Mouse (Mus musculus): ENCODE data around the gene Kif26b. TPM values are rescaled to one million over a fixed set of nuclear protein-coding genes. Genes with fewer than 3 reads are reported as not detected.

Kif26b gene
- polyA plus RNA-seq, 1 experiment, result 0.16 TPM

DNA sequence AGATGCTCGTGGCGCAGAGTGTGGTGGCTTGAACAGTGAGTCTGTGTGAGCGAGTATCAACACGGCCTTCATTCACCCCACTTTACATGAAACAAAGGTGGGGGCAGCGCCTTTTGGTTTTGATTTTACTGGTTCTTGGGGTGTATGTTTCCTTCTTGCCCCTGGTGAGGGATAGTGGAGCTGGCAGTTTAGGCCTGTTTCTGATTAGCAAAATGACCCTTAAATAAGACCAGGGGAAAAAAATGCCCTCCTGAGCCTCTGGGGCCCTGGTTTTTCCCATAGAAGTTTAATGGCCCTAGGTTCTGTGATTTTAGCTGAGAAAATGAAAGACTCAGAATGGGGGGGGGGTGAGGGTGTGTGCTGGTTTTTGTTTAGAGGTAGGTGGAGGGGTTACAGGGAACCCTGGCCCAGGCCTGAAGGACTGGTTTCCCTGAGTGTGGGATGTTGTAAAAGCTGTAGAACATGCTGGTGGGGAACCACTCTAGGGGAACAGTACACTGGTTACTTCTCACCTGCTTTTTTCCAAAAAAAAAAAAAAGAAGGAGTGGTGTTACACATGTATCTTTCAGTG, 21.6 kb downstream of the Kif26b start:
- H3K27ac ChIP-seq (ENCODE audit: control insufficient read depth, insufficient read depth, low read length), result no peak overlapping the region
- no peaks in the 10 kb centered on the region for H3K36me3 ChIP-seq (ENCODE audit: control insufficient read depth, insufficient read depth, low read length)
- no peak overlapping the region for H3K4me3 ChIP-seq (ENCODE audit: control insufficient read depth, insufficient read depth, low read length)
- DNase-seq, result no peak
- WGBS, result 96% methylated on average over 5 of the region's 5 CpGs
- no peak for TF ChIP-seq CTCF (IDR thresholded peaks at IDR 0.05; ENCODE audit: borderline replicate concordance, control insufficient read depth, extremely low read depth, insufficient read depth, low read length, poor library complexity)
- TF ChIP-seq POLR2A (IDR thresholded peaks at IDR 0.05; ENCODE audit: control insufficient read depth, extremely low read depth, insufficient read depth, low read length, poor library complexity), result no peak
- H3K4me1 ChIP-seq (replicated peaks; ENCODE audit: control insufficient read depth, insufficient read depth, low read length), result no peaks in the 10 kb centered on the region
- no peaks in the 10 kb centered on the region for H3K27me3 ChIP-seq (ENCODE audit: control insufficient read depth, insufficient read depth, low read length)

GRCm38 (mm10) chr1:178552278-178552897, 23.5 kb downstream of the Kif26b start:
- Histone ChIP-seq H3K4me3 (ENCODE audit: control insufficient read depth, insufficient read depth, low read length) (no peak overlapping the region), H3K36me3 (ENCODE audit: control insufficient read depth, insufficient read depth, low read length) (no peaks in the 10 kb centered on the region), H3K4me1 (replicated peaks; ENCODE audit: control insufficient read depth, insufficient read depth, low read length) (no peaks in the 10 kb centered on the region), H3K27ac (ENCODE audit: control insufficient read depth, insufficient read depth, low read length) (no peak overlapping the region), H3K27me3 (ENCODE audit: control insufficient read depth, insufficient read depth, low read length) (no peaks in the 10 kb centered on the region)
- WGBS, result 86% methylated on average over 6 of the region's 6 CpGs
- no peak for DNase-seq
- TF ChIP-seq POLR2A (IDR thresholded peaks at IDR 0.05; ENCODE audit: control insufficient read depth, extremely low read depth, insufficient read depth, low read length, poor library complexity) (no peak), CTCF (IDR thresholded peaks at IDR 0.05; ENCODE audit: borderline replicate concordance, control insufficient read depth, extremely low read depth, insufficient read depth, low read length, poor library complexity) (no peak)

DNA sequence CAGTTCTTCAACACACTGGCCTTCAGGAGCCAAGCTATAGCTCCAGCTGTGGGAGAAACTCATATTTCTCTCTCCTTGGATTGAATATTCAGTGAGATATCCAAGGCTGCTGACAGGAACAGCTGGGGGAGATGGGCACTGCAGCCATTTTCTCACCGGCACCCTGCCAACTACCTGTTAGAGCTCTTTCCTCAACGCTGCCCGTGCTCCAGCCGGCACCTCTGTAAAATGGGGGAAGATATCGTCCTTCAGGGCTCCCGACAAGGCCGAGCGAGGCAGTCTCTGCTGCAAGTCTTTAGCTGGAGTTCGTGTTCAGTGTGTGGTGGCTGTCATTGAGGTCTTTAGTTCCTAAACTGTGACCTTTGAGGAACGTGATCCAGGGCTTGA, 24.0 kb downstream of the Kif26b start:
- no peak overlapping the region for H3K27ac ChIP-seq (ENCODE audit: control insufficient read depth, insufficient read depth, low read length)
- no peaks in the 10 kb centered on the region for H3K36me3 ChIP-seq (ENCODE audit: control insufficient read depth, insufficient read depth, low read length)
- no peaks in the 10 kb centered on the region for H3K27me3 ChIP-seq (ENCODE audit: control insufficient read depth, insufficient read depth, low read length)
- no peaks in the 10 kb centered on the region for H3K4me1 ChIP-seq (replicated peaks; ENCODE audit: control insufficient read depth, insufficient read depth, low read length)
- 86% methylated on average over 10 of the region's 10 CpGs for WGBS
- DNase-seq, result no peak
- H3K4me3 ChIP-seq (ENCODE audit: control insufficient read depth, insufficient read depth, low read length), result no peak overlapping the region
- no peak for TF ChIP-seq POLR2A (IDR thresholded peaks at IDR 0.05; ENCODE audit: control insufficient read depth, extremely low read depth, insufficient read depth, low read length, poor library complexity)
- no peak for TF ChIP-seq CTCF (IDR thresholded peaks at IDR 0.05; ENCODE audit: borderline replicate concordance, control insufficient read depth, extremely low read depth, insufficient read depth, low read length, poor library complexity)

DNA sequence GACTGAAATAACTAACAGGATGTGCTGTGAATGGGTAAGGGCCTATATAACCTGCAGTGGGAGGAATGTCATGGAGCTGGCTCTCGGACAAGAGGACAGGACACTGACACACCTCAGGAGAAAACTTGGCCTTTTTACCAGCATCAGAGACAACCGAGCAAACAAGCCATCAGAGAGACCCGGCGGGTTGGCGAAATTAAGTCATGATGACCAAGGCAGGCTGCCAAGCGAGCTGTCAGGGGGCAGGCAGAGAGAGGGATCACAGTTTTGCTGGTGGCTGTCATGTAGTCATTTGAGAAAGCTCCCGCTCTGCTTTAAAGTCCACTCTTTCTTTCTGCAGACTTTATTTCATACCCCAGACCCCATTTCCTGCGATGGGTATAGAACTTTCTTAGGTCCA, 27.3 kb downstream of the Kif26b start:
- no peak for DNase-seq
- Histone ChIP-seq H3K27me3 (ENCODE audit: control insufficient read depth, insufficient read depth, low read length) (no peaks in the 10 kb centered on the region), H3K4me1 (replicated peaks; ENCODE audit: control insufficient read depth, insufficient read depth, low read length) (no peaks in the 10 kb centered on the region), H3K36me3 (ENCODE audit: control insufficient read depth, insufficient read depth, low read length) (no peaks in the 10 kb centered on the region), H3K4me3 (ENCODE audit: control insufficient read depth, insufficient read depth, low read length) (no peak overlapping the region), H3K27ac (ENCODE audit: control insufficient read depth, insufficient read depth, low read length) (no peak overlapping the region)
- TF ChIP-seq POLR2A (IDR thresholded peaks at IDR 0.05; ENCODE audit: control insufficient read depth, extremely low read depth, insufficient read depth, low read length, poor library complexity) (no peak), CTCF (IDR thresholded peaks at IDR 0.05; ENCODE audit: borderline replicate concordance, control insufficient read depth, extremely low read depth, insufficient read depth, low read length, poor library complexity) (no peak)
- WGBS, result 91% methylated on average over 8 of the region's 8 CpGs

GRCm38 (mm10) chr1:178560043-178560442, 31.1 kb downstream of the Kif26b start:
- H3K27me3 ChIP-seq (ENCODE audit: control insufficient read depth, insufficient read depth, low read length), result no peaks in the 10 kb centered on the region
- H3K36me3 ChIP-seq (ENCODE audit: control insufficient read depth, insufficient read depth, low read length), result no peaks in the 10 kb centered on the region
- no peak for TF ChIP-seq POLR2A (IDR thresholded peaks at IDR 0.05; ENCODE audit: control insufficient read depth, extremely low read depth, insufficient read depth, low read length, poor library complexity)
- TF ChIP-seq CTCF (IDR thresholded peaks at IDR 0.05; ENCODE audit: borderline replicate concordance, control insufficient read depth, extremely low read depth, insufficient read depth, low read length, poor library complexity), result no peak
- no peak overlapping the region for H3K27ac ChIP-seq (ENCODE audit: control insufficient read depth, insufficient read depth, low read length)
- DNase-seq, result no peak
- H3K4me3 ChIP-seq (ENCODE audit: control insufficient read depth, insufficient read depth, low read length), result no peak overlapping the region
- WGBS, result 96% methylated on average over 1 of the region's 1 CpGs
- no peaks in the 10 kb centered on the region for H3K4me1 ChIP-seq (replicated peaks; ENCODE audit: control insufficient read depth, insufficient read depth, low read length)

GRCm38 (mm10) chr1:178563834-178564233, 34.9 kb downstream of the Kif26b start:
- TF ChIP-seq POLR2A (IDR thresholded peaks at IDR 0.05; ENCODE audit: control insufficient read depth, extremely low read depth, insufficient read depth, low read length, poor library complexity) (no peak), CTCF (IDR thresholded peaks at IDR 0.05; ENCODE audit: borderline replicate concordance, control insufficient read depth, extremely low read depth, insufficient read depth, low read length, poor library complexity) (no peak)
- Histone ChIP-seq H3K36me3 (ENCODE audit: control insufficient read depth, insufficient read depth, low read length) (no peaks in the 10 kb centered on the region), H3K27me3 (ENCODE audit: control insufficient read depth, insufficient read depth, low read length) (no peaks in the 10 kb centered on the region), H3K4me3 (ENCODE audit: control insufficient read depth, insufficient read depth, low read length) (no peak overlapping the region), H3K4me1 (replicated peaks; ENCODE audit: control insufficient read depth, insufficient read depth, low read length) (no peaks in the 10 kb centered on the region), H3K27ac (ENCODE audit: control insufficient read depth, insufficient read depth, low read length) (no peak overlapping the region)
- WGBS, result 96% methylated on average over 2 of the region's 2 CpGs
- no peak for DNase-seq
